Mouse (Mus musculus): ENCODE data around the gene Prdm16.

Gene Prdm16

DNA sequence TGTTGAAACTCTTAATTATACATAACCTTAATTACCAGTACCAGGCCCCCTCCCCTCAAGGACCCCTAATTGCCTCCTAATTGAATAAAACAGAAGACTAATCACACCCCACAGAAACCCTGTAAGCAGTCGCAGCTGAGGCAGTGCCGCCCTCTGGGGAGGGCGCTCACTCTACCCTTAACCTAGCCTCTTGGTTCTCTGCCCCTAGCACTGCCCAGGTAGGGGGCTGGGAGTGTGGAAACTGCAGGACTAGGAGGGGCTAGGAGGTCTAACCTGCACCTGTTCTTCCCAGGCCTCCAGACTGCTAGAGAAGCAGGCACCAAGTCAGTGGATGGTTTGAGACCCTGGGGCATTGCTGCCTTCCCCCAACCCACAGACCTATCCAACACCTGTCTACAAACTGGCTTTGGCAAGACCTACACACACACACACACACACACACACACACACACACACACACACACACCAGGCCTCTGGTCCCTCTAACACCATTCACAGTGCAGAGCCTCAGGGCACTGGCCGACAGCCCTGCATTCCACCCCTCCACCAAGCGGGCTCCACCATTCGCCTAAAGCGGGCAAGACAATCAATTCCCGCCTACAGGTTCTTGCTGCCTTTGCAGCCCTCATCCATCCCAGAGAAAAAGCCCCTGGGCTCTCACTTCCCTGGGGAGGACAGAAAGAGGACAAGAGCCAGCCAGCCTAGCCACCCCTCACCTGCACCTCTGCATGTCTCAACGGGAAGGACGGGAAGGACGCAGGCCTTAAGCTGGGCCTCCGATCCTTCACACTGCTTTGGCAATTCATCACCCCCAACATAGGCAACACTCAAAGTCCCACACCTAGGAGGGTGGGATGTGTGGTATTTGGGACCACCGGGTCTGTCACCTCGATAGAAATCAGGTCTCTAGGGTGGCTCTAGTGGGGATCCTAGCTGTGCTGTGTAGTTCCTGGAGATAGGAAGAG, 3.6 kb downstream of the Prdm16 start:
- no peak for TF ChIP-seq GATA4 (IDR thresholded peaks at IDR 0.05; ENCODE audit: insufficient replicate concordance, low read length)

GRCm38 (mm10) chr4:154630763-154631162, 5.9 kb downstream of the Prdm16 start:
- TF ChIP-seq GATA4 (IDR thresholded peaks at IDR 0.05; ENCODE audit: insufficient replicate concordance, low read length), result no peak

DNA sequence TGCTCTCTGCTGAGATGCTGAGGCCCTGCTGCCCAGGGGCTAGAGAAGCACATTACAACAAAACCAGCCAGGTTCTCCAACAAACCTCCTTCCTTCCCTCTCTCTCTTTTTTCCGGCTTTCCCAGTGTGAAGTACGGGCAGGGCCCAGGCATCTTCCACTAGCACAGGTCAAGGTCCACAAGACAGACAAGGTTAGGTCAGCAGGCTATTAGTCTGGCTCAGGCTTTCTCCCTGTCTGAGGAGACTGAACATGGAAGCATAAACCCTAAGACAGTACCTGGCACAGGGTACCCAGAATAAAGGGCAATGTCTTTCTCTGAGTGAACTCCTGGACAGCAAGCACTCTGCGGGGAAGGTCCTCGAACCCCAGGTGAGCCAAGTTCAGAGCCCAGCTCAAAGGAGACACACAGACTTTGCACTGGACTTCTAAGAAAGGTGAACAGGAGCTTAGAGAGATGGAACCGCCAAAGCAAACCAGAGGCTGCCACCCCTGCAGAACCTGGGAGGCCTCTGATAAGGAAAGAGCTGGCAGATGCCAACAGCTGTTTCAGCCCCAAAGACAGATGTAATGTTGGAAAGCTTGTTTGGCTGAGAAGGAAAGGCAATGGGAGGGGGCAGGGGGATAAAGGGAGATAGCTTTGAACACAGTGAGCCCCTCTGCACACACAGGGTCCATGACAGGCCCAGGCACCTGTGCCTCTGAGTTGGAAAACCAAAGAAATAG, 9.1 kb downstream of the Prdm16 start:
- no peak for TF ChIP-seq GATA4 (IDR thresholded peaks at IDR 0.05; ENCODE audit: insufficient replicate concordance, low read length)

- no peak for TF ChIP-seq GATA4 (IDR thresholded peaks at IDR 0.05; ENCODE audit: insufficient replicate concordance, low read length)
These were observed 10.4 kb downstream of the Prdm16 start for GRCm38 (mm10) chr4:154626282-154626681.

- no peak for TF ChIP-seq GATA4 (IDR thresholded peaks at IDR 0.05; ENCODE audit: insufficient replicate concordance, low read length)
These were observed 11.0 kb downstream of the Prdm16 start for GRCm38 (mm10) chr4:154625710-154626109.

GRCm38 (mm10) chr4:154623241-154623640, 13.4 kb downstream of the Prdm16 start:
- no peak for TF ChIP-seq GATA4 (IDR thresholded peaks at IDR 0.05; ENCODE audit: insufficient replicate concordance, low read length)

DNA sequence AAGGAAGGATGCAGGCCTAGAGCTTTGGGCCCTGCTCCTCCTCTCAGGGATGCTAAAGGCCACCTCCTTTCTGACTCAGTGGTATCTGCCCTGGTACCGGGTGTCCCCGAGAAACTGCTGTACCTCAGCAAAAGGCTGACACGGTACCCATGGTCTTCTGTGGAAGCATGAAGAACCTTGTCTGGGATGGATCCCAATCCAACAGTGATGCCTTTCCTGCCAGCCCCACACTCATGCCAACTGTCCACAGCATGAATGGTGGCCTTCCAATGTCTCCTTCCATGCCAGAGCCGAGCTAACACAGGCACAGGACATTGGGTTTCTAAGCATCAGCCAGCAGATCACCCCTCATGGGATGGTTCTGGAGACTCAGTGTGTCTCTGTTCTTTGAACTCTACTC, 14.2 kb downstream of the Prdm16 start:
- TF ChIP-seq GATA4 (IDR thresholded peaks at IDR 0.05; ENCODE audit: insufficient replicate concordance, low read length), result no peak

DNA sequence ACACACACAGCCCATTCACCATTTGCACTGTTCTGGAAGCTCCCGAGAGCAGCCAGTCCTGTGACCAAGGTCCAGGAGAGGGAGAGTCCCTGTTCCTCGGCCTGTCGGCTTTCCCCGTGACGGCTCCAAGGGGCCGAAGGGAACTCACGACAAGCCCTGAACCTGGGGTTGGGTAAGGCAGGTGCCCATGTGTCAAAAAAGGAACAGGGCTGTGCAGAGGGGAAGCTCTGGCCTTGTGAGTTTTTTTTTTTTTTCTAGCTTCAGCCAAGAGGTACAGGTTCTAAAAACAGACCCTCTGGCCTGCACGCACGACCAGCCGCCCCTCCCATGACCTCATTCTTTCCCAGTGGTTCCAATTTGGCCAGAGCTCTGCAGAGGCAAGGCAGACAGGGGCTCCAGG, 25.5 kb downstream of the Prdm16 start:
- no peak for TF ChIP-seq GATA4 (IDR thresholded peaks at IDR 0.05; ENCODE audit: insufficient replicate concordance, low read length)

- TF ChIP-seq GATA4 (IDR thresholded peaks at IDR 0.05; ENCODE audit: insufficient replicate concordance, low read length), result no peak
These were observed 28.9 kb downstream of the Prdm16 start for GRCm38 (mm10) chr4:154607724-154608123.

DNA sequence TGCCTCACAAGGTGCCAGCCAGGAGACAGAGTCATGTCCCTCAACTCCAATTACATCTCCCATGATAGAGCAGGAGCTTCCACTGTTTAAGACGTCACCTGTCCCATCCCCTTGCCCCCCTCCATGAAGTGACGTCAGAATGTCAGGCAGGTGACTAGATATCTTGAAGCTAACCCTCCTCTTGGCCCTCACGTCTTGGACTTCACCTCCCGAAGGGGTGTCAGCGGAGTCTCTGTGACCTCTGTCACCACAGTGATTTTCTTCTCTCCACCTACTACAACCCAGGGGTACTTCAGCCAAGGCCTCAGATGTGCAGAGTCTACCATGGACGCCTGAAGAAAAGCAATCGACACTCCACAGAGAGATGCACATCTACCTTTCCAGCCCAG, 32.2 kb downstream of the Prdm16 start:
- no peak for TF ChIP-seq GATA4 (IDR thresholded peaks at IDR 0.05; ENCODE audit: insufficient replicate concordance, low read length)

GRCm38 (mm10) chr4:154603663-154604441, 32.8 kb downstream of the Prdm16 start:
- TF ChIP-seq GATA4 (IDR thresholded peaks at IDR 0.05; ENCODE audit: insufficient replicate concordance, low read length), result no peak

DNA sequence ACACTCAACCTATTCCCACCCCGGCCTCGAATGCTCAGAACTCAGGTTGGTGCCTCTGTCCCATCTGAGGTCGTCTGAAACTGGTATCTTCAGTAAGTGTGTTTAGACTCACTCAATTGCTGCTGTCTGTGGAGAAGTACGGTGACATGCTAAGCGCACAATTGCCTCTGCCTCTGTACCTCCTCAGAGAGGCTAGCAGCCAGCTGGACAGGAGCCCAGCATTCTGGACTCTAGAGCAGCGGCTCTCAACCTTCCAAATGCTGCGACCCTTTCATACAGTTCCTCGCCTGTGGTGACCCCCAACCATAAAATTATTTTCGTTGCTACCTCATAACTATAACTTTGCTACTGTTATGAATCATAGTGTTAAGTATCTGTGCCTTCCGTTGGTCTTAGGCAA, 34.3 kb downstream of the Prdm16 start:
- TF ChIP-seq GATA4 (IDR thresholded peaks at IDR 0.05; ENCODE audit: insufficient replicate concordance, low read length), result no peak

DNA sequence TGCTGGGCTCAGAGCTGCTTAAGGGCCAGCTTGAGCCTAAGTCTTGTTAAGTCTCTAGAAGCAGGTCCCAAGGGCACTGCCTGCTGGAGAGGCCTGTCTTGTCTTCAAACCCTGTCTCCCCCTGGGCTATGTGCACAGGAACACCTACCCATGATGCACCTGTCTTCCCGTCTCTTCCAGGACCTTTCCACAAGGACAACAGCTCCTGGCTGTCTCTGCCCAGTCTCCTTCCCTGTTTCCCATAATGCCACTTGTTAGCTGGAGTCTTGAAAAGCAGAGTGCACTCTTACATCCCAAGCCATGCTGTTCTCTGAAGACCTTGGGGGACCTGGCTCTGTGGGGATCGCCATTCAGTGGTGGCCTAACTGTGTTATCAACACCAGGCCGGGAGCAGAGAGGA, 35.7 kb downstream of the Prdm16 start:
- no peak for TF ChIP-seq GATA4 (IDR thresholded peaks at IDR 0.05; ENCODE audit: insufficient replicate concordance, low read length)

DNA sequence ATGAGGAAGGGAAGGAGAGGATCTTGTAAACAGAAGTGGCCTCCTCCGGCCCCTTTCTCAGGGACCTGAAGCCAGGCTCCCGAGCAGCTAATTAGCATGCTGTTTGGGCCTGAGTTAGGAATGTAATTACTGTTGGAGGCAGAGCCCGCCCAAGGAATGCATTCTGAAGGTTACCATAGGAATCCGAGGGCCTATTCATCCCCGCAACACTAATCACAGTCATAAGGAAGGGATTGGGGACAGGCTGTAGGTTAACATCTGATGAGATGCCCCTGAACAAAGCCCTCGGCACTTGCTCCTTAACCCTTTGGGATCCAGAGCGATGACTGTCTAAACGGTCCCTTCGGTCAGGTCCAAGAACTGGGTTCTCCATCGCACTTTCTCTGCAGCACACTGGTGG, 36.7 kb downstream of the Prdm16 start:
- no peak for TF ChIP-seq GATA4 (IDR thresholded peaks at IDR 0.05; ENCODE audit: insufficient replicate concordance, low read length)

- TF ChIP-seq GATA4 (IDR thresholded peaks at IDR 0.05; ENCODE audit: insufficient replicate concordance, low read length), result no peak
These were observed 38.3 kb downstream of the Prdm16 start for GRCm38 (mm10) chr4:154598357-154598756.

All from liver, adult (tissue).